Mouse (Mus musculus) 416B (cell line): ENCODE measurements around the gene Plekhg6.

Source experiments
- DNase-seq: peaks from one replicate; pipeline ENCODE4 v3.0.0; 2011; ENCODE audit warnings: low read depth

Gene Plekhg6

DNA sequence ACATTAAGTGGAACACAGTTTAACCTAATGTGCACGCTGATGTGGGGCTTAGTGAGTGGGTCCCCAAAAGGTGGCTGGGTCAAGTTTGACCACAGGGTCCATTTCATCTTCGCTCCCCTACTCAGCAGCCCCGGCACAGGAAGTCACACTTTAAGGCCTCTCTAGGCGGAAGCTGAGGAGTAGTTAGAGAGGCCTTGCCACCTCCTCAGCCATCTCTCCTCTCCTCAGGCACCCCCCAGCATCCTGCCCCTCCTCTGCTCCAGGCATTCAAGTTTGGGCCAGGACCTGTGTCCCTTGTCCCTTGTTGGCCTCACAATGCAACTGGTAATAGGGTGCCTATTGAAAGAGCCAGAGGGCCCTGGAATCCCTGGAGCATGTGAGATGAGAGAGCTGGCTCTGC lies 26.9 kb downstream of the Plekhg6 start:
- DNase-seq, result no peak

DNA sequence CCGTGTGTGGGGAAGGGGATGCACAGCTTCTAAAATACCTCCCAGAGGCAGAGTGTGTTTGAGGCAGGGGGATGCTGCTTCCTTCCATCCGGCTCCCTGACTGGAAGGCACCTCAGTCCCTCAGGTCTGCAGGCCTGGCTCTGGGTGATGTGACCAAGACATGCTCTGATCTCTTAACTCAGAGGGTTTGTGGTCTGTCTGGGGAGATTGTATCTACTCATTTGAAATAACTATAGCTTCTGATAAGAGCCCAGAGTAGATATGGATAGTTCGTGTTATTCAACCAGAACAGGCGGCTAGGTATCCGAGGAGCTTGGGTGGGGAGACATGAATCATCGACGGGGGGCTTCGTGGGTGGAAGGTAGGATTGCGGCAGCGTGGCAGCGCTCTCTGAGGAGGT lies 27.4 kb downstream of the Plekhg6 start:
- peak; percentile 71 for DNase-seq

DNA sequence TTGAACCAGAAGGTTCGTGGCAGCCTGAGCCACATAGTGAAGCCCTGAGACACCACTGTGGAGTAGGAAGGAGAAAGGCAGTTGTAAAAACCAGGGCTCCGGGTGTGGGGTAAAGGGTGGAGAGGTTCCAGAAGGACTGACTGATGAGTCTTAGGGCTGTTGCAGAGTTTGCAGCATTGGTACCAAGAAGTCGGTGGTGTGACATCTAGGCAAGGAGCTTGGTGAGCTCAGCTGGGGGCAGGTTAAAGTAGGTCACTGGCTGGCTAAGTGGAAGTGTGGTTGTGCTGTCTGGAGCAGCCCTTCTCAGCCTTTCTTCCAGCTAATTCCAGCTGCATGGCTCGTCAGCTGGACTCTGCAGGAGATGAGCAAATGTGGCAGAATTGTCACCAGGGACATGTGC lies 27.8 kb downstream of the Plekhg6 start:
- no peak for DNase-seq

DNA sequence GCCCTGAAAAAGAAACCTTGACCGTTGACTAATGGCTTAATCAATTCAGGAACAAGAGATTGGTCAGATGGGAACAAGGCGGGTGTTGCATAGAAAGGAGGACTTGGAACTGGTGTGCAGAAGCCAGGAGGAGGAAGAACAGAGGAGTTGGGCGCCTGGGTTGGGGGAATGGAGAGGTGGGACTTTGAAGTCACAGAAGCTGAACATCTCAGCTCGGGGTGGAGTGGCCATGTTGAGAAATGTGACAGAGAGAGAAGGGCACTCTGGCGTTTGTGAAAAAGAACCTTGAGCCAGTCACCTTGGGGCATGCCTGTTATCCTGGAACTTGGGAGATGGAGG lies 28.6 kb downstream of the Plekhg6 start:
- no peak for DNase-seq

DNA sequence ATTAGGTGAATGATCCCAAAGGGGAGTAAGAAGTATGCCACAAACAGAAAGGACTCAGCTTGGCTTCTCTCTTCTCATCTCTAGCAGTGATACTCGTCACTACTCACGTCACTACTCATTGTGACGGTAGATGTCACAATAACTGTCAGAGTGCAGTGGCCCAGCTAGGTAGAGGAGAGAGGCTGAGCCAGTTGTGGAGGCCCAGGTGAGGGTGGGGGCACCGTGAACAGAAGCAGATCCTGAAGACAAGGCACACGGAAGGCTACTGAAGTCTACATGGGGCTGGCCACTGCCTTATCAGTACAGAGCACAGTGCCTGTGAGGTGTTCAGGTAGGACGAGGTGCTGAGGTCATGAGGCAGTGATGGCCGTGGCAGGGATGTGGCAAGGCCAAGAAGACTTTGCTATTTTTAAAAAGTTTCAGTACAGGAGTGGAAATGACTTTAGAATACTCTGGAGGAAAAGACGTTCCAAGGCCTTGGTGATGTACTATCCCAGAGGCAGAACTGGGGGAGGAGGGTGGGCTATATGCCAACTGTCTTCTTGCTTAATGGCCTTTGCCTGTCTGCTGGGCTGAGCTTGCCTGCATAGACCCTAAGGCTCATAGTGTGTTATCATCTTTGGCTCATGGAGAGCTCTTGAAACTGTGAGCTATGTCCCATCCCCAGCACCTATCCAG lies 29.1 kb downstream of the Plekhg6 start:
- no peak for DNase-seq

DNA sequence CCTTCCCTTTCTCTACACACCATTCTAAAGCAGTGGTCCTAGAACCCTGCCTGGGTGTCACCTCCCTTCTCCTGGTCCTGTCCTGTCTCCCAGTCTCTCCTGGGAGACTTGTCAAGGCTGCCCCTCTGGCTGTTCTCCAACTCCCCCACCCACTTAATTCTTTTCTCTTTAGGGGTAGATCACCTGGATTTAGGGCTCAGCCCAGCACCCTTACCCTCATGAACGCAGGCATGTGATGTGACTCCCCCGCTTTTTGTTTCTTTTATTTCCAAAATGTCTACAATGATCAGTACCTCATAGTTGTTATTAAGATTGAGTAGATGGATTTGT lies 29.6 kb downstream of the Plekhg6 start:
- DNase-seq, result no peak

DNA sequence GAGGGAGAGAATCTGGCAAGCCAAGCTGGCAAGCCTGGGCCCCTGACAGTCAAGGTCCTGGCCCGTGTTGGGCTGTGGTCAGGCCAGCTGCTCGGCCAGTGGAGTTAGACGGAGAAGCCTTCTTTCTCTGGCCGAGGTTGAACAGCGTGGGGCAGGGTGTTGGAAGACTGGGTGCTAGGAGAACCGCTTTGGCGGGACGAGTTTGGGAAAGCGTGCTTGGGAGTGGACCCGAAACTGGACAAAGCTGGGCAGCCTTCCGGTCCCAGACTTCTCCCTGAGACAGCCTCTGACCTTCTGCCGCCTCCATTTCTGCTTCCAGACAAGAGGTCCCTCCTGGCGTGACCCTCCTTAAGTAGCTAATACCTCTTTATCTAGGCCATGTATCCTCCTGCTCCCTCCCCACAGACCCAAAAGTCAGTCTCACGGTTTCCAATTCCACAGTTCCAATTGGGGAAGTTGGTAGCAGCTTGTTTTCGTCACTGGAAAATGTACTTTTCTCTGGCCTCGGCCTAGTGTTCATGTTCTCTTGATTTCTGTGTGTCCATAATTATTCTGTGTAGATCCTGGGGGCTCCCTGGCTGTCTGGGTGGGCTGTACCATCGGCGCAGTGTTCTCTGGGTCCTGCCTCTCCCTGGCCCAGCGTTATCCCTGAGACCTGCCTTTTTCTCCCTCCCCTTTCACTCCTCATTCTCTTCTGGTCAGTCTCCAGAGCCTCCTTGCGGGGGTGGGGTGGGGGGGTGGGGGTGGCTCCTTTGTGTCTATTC lies 30.2 kb downstream of the Plekhg6 start:
- peak; percentile 60 for DNase-seq

DNA sequence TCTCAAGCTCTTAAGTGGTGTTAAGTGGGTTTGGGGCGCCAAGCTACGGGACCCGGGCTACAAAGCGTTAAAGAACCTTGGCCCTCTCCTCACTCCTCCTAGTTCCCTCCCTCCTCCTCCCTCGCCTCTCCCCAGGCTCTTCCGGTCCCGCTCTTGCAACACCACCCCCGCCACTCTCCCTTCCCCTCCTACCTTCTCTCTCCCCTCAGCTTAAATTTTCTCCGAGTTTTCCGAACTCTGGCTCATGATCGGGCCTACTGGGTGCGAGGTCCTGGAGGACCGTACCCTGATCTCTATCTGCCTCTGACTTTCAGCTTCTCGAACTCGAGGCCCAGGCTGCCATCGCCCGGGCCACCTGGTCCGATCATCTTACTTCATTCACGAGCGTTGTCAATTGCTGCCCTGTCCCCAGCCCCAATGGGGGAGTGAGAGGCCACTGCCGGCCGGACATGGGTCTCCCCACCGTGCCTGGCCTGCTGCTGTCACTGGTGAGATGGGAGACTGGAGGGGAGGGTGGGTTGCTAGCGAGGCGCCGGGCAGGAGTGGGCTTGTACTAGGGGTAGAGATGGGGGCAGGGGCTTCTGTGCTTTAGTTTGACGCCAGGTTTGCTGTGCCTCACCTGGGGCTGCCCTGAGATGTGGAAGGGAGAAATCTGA lies 30.9 kb downstream of the Plekhg6 start:
- DNase-seq, result peak; percentile 83

DNA sequence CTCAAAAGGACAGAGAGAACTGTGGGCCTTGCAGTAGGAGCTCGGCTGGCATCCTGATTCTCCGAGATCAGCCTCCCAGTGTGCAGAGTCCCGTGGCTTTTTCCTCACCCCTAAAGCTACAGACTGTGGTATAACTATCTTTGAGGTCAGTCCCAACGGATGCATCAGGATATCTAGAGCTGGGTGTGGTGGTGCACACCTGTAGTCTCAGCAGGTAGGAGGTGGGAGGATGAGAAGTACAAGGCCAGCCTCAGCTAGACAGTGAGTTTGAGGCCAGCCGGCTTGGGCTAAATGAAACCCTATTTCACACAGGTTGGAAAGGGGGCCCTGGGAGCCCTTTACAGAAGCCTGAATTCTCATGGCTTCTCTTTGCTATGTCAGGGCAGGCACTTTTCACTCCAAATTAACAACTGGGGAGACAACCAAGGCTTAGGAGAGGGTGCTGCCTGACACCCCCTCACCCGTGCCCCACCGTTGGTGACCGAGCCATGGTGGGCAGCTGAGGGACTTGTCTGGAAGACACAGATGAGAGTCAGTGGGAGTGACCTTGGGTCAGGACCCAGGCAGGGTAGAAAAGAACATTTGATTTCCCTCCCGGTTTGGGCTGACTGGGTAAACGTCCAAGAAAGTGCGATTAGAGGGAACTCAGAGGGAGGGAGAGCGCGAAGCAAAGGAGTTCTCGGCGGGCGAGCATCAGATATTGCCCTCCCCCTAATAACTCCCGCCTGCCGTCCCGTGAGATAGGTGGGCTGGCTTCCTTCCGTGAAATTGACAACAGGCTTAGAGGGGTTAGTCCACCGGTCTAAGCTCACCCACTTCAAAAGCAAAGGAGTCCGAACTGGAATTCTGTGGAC lies 31.6 kb downstream of the Plekhg6 start, which contains the start of gene Tnfrsf1a:
TSS of gene Tnfrsf1a (plus strand) at position 642 of the 854 bp plus-strand sequence.
- no peak for DNase-seq

DNA sequence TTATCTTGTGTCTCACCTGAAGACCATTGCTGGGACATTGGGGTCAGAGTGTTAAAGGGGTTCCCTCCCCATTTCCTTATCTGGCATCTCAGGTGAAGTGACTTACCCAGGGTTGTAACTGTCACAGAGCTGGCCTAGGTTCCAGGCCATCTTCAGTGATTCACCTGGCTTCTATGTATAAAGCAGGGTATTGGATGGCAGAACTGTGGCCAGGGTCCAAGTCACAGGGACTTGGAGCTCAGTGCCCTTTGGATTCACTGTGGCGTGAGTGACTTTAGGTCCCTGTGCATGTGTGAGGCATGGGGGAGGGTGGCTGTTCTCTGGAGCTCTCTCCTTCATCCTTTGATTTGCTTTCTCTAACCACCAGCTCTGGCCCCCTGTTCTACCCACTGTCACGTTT lies 34.6 kb downstream of the Plekhg6 start:
- DNase-seq, result no peak

DNA sequence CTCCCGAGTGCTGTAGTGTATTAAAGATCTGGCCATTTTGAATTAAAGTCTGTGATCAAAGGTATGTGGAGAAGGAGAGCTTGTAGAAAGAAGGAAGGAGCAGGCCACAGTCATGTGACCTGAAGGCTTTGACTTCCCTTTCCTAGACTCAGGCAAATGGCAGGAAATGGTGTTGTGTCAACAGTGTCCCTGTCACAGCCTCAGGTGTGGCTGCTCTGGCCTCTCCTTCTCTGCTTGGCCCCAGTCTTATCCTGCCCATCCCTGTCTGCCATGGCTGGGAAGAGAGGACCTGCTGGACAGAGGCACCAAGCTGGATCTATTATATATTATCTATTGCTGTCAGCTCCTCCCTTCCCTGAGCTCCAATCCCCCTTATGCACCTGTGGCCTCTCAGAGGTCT lies 35.0 kb downstream of the Plekhg6 start:
- peak; percentile 50 for DNase-seq

DNA sequence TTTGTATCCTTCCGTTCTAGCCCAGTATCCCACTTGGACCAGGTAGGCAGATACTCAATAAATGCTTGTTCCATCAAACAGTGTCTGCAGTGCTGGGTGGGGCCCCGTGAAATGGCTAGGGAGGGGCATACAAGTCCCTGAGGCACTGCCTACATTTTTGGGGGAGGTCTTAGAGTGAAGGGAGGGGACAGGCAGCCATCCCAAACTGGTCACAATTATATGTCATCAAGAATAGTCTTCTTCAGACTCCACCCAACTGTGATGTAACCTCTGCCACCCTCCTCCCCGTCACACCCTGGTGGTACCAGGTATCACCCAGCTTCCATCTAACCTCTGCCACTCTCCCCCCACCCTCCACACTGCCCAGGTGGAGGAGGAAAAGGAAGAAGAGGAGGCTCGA lies 35.7 kb downstream of the Plekhg6 start:
- no peak for DNase-seq

DNA sequence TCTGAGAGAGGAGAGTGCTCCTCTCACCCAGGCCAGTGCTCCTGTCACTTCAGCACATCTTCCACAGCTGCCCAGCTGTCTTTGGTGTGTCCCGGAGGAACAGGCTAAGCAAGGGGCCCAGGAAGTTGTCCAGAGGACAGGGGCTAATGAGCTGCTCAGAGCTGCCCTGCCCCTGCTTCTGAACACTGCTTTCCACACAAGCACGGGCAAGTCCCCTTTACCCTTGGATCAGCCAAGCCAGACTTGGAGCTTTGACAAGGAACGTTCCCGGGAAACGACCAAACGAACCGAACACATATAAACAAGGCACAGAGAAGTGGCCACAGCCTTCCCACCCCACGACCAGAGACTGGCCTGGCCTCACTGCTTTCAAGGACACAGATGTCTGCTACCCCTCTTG lies 36.5 kb downstream of the Plekhg6 start:
- no peak for DNase-seq

DNA sequence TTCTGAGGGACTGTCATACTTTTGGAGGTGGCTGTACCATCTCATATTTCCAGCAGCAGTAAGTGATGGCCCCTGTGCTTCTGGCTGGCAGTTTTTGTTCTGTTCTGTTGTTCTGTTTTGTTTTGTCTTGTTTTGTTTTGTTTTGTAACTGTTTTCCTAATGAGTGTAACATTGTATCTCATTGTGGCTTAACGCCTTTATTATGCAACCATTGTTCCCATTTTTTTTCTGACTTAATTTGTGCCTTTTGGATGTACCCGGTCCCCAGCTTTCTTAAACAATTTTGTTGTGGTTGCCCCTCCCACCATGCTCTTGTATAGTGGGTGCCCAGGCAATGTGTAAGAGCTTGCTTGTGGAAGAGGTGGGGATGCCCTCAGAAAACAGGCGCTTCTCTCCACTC lies 38.4 kb downstream of the Plekhg6 start:
- DNase-seq, result no peak

DNA sequence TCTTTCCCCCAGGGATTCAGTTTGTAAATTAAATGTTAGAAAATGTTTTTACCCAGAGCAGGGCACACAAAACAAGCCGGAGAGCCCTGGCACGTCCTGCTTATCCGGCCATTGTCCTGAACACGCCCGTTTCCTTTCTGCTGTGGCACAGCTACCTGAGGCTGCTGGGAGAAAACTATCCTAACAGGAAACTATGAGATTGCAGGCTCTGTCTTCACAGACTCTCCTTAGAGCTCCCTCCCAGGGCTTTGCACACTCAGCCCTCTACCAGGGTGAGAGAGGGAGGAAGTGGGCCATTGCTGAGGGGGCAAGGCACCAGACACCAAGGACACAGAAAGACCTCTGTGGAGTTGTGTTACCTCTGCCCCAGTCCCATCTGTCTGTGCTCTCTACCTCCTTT lies 40.3 kb downstream of the Plekhg6 start:
- DNase-seq, result no peak

DNA sequence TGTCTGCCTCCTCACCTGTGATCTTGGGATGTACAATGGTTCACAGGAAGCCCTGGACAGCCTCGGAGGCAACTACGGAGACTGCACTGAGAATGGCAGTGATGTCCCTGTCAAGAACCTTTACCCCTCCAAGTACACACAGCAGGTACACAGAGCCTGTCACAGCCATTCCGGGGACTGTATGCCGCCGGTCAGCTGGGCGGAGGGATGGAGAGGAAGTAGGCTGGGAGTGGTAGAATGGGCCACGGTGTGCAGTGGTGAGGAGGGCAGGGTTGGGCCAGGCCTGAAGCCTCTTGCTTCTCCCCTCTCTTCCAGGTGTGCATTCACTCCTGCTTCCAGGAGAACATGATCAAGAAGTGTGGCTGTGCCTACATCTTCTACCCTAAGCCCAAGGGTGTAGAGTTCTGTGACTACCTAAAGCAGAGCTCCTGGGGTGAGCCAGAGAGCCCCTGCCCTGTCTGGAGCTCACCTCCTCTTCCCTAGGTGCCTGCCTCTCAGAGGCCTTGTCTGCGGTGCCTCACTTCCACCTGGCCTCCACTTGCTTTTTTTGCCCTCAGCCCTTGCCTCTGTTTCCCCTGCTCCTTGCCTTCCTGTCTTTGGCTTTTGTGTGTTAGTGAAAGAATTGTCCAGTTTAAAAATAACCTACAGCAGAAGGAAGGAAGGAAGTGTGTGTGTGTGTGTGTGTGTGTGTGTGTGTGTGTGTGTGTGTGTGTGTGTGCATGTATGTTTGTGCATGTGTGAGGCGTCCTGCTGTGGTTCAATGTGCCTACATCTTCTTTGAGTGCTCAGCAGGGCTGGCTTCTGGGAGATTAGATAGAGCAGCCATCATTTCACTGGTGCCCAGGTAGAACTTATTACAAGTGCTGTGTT lies 41.6 kb downstream of the Plekhg6 start:
- DNase-seq, result no peak

DNA sequence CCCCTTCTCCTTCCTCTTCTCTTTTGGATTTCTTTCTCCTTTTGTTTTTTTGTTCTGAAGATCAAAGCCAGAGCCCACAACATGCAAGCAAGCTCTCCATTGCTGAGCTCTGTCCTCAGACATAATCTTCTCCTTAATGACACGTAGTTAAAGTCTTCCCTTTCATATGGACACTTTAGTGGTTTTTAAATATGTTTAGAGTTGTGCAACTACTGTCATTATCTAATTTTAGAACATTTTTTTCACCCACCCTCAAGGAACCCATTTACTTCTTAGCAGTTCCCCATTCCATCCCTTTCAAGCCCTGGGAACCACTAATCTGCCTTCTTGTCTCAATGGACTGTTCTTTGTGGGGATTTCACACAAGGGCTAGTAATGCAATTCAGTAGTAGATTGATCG lies 46.2 kb downstream of the Plekhg6 start:
- no peak for DNase-seq

DNA sequence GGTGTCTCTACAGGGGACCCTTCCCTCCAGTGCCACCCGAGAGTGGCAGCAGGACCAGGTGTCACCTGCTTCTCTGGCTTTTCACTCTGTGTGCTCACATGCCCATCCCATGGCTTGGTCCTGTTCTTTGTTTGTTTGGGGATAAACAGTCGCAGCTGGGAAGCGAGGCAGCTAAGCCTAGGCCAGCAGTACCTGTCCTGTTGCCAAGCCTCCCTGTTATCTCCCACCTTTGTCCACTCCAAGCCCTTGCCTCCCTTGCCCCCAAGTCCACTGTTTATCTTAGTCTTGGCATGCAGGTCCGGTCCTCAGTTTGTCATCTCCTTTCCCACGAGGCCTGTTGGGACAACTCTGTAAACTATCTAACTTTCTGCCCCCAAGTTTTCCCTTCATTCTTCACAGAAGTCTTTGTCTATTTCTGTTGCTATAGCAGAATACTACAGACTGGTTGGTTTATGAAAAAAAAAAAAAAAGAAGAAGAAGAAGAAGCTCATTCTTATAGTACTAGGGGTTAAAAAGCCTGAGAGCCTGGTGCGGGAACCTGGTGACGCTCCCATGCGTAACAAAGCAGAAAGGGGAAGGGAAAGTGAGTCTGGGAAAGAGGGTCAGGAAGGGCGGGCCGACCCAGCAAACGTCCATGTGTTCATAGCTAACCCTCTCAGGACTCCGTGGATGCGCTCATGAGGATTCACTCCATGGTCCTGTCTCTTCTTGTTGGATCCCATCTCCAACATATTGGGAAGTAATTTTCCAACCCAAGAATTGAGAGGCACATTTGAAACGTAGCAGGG lies 47.3 kb downstream of the Plekhg6 start:
- no peak for DNase-seq

DNA sequence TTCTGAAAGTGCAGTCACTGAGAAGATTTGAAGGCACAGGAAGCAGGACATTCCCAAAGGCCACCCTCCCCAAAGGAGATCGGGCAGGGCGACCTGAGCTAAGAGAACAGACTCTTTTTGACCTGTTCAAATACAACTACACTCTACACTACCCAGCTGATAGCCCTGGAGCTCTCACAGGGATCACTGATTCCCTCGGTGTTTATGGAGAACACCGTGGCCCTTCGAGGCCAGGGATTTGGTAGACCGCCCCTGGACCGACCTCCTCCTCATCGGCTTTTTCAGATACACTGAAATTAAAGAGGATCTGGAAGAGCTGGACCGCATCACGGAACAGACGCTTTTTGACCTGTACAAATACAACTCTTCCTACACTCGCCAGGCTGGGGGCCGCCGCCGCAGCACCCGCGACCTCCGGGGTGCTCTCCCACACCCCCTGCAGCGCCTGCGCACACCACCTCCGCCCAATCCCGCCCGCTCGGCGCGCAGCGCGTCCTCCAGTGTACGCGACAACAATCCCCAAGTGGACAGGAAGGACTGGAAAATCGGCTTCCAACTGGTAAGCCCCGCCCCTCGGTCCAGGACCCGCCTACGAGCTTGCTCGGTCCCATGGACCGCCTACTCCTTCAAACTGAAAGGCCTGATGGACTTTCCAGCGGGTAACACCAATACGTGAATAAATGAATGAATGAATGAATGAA lies 49.8 kb downstream of the Plekhg6 start:
- DNase-seq, result no peak

DNA sequence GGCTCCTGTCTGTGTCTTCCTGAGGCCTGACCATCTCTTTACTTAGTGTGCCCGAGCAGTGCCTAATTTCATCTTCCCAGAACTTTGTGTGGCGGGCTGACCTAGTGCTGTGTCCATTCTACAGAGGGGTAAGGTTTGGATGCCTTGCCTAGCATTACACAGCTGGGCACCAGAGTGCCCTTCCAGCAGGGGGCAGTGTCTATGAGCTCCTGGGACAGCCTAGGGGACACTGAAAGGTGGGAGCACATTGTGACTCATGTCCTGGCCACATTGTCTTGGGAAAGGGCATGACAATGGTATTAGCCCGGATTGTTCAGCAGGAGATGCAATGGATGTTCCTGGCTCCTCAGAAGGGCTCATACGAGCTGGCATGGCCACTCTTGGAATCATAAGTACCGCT lies 52.4 kb downstream of the Plekhg6 start:
- peak; percentile 69 for DNase-seq
